Mouse (Mus musculus) kidney, postnatal 0 days (tissue): ENCODE results near the gene Gimap4. TPM values are rescaled to one million over a fixed set of nuclear protein-coding genes. Genes with fewer than 3 reads are reported as not detected.

ENCODE experiments used
- ATAC-seq: fragments of 200-750 bp; cut with Nextera tagmentation; replicated peaks from 2 replicates; pipeline ENCODE4 v1.8.0; 2017; ENCODE audit warnings: low read depth, moderate number of reproducible peaks, moderate TSS enrichment, moderate library complexity; ENCODE audit not compliant: low FRiP score
- DNase-seq: peaks from one replicate; pipeline ENCODE4 v3.0.0-alpha.2; 2016; ENCODE audit warnings: low spot score
- H3K27ac ChIP-seq: fragments of 300-500 bp; sonication (generic); 2 replicates; pipeline ENCODE4 v1.5.1; 2014; ENCODE audit warnings: mild to moderate bottlenecking
- H3K27me3 ChIP-seq: fragments of 300-500 bp; sonication (generic); 2 replicates; pipeline ENCODE4 v1.6.1; 2014; ENCODE audit warnings: low read length, mixed read lengths; ENCODE audit not compliant: insufficient read depth
- H3K36me3 ChIP-seq: fragments of 300-500 bp; sonication (generic); 2 replicates; pipeline ENCODE4 v1.6.1; 2014; ENCODE audit warnings: low read length, mixed read lengths; ENCODE audit not compliant: insufficient read depth
- H3K4me1 ChIP-seq: fragments of 300-500 bp; sonication (generic); replicated peaks from 2 replicates; pipeline ENCODE4 v1.6.1; 2014; ENCODE audit warnings: antibody characterized with exemption, low read length, mixed read lengths; ENCODE audit not compliant: insufficient read depth
- H3K4me2 ChIP-seq: fragments of 300-500 bp; sonication (generic); 2 replicates; pipeline ENCODE4 v1.6.1; 2014; ENCODE audit warnings: mild to moderate bottlenecking, low read length, moderate library complexity, mixed read lengths
- H3K4me3 ChIP-seq: fragments of 300-500 bp; sonication (generic); replicated peaks from 2 replicates; pipeline ENCODE4 v1.5.1; 2014; ENCODE audit warnings: low read depth, low read length
- H3K9ac ChIP-seq: fragments of 300-500 bp; sonication (generic); 2 replicates; pipeline ENCODE4 v1.6.1; 2014; ENCODE audit warnings: low read depth, low read length
- H3K9me3 ChIP-seq: fragments of 300-500 bp; sonication (generic); replicated peaks from 2 replicates; pipeline ENCODE4 v1.6.1; 2016; ENCODE audit warnings: low read length, inconsistent platforms, mixed read lengths
- CTCF ChIP-seq: IDR thresholded peaks from 2 replicates; pipeline ENCODE4 v1.5.1; 2016; ENCODE audit warnings: antibody characterized with exemption, low read depth, mild to moderate bottlenecking, moderate library complexity
- WGBS: fragments of 180-500 bp; shearing (Covaris S2); extraction: QIAGEN DNeasy Blood & Tissue Kit; methylation state at CpG from one replicate; pipeline ENCODE4 v1.1.7; 2014; 5-methylcytosine and 5-hydroxymethylcytosine counted together
- polyA plus RNA-seq: library from polyadenylated mRNA; unstranded; fragments of >200 nt; fragmentation: Nextera tagmentation; extraction: Ambion mirVana; gene quantifications from 2 replicates; pipeline ENCODE4 v1.2.1, GENCODE M21; 2015

Gene Gimap4
- polyA plus RNA-seq, 1 experiment from 2014 or later = 71.3 TPM

DNA sequence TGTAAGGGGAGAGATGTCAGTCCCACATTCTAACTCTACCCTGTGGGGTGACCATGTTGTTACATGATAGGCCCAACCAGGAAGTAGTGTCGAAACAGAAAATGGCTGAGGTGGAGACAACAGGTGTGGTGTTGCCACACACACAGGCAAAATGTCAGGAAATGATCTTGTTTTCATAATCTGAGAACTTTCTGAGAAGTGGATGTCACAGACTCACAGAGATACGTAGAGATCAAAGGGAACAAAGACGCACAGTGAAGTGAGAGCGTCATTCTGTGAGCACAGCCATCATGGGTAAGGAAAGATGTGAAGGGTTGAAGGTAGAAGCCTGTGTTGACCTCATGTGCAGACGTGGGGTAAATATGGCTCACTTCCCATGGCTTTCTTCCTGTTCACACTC, 43.4 kb downstream of the Gimap4 start:
- no peak for ATAC-seq
- no peak overlapping the region for H3K4me3 ChIP-seq
- 91% methylated on average over 5 of the region's 5 CpGs for WGBS

DNA sequence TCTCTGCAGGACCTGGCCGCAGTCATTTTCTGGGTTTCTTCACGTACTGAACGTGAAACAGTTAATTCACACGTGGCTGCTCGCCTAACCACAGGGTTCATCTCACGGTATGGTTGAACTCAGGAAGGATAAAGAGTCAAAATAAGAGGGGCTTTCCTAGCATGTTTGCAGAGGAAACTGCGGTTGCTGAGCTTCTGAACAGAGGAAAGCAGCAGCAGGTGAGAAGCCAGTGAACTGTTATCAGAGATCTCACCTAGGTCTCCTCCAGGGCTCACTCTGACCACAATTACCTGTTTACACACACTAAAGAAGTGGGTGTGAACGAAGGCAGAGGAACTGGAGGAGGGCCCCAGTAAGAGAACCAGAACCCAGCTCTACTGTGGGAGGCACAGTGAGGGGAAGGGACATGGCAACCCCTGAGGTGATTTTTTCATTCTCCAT, 48.5 kb downstream of the Gimap4 start:
- 42% methylated on average over 8 of the region's 8 CpGs for WGBS
- H3K27me3 ChIP-seq = no peaks in the 10 kb centered on the region
- DNase-seq = no peak
- TF ChIP-seq CTCF = no peak
- H3K9me3 ChIP-seq = no peaks in the 10 kb centered on the region
- H3K36me3 ChIP-seq = no peaks in the 10 kb centered on the region
- H3K27ac ChIP-seq = no peak overlapping the region
- H3K9ac ChIP-seq = no peak overlapping the region
- no peak overlapping the region for H3K4me3 ChIP-seq
- no peaks in the 10 kb centered on the region for H3K4me1 ChIP-seq
- H3K4me2 ChIP-seq = no peak overlapping the region
- no peak for ATAC-seq

More for the DNA sequence above, 43.4 kb downstream of the Gimap4 start:
- Histone ChIP-seq H3K4me1 (no peaks in the 10 kb centered on the region), H3K9ac (no peak overlapping the region), H3K27me3 (no peaks in the 10 kb centered on the region), H3K36me3 (no peaks in the 10 kb centered on the region), H3K27ac (no peak overlapping the region), H3K9me3 (no peaks in the 10 kb centered on the region), H3K4me2 (no peak overlapping the region)
- no peak for DNase-seq
- no peak for TF ChIP-seq CTCF

GRCm38 (mm10) chr6:48733660-48734059, 49.3 kb downstream of the Gimap4 start:
- no peak for ATAC-seq
- Histone ChIP-seq H3K36me3 (no peaks in the 10 kb centered on the region), H3K27me3 (no peaks in the 10 kb centered on the region), H3K4me3 (no peak overlapping the region), H3K27ac (no peak overlapping the region), H3K9me3 (no peaks in the 10 kb centered on the region), H3K9ac (no peak overlapping the region), H3K4me1 (no peaks in the 10 kb centered on the region), H3K4me2 (no peak overlapping the region)
- 94% methylated on average over 1 of the region's 1 CpGs for WGBS
- DNase-seq = no peak
- no peak for TF ChIP-seq CTCF

- H3K4me3 ChIP-seq = no peak overlapping the region
- 83% methylated on average over 2 of the region's 2 CpGs for WGBS
- ATAC-seq (no peak), DNase-seq (no peak)
- no peak for TF ChIP-seq CTCF
- H3K4me1 ChIP-seq = no peaks in the 10 kb centered on the region; the same call in 1 of the 2 replicates
- H3K9ac ChIP-seq = no peak overlapping the region
- no peaks in the 10 kb centered on the region for H3K27me3 ChIP-seq
- no peak overlapping the region for H3K4me2 ChIP-seq
- H3K36me3 ChIP-seq = no peaks in the 10 kb centered on the region
- no peak overlapping the region for H3K27ac ChIP-seq
- no peaks in the 10 kb centered on the region for H3K9me3 ChIP-seq
Observed at GRCm38 (mm10) chr6:48737053-48737452, 52.7 kb downstream of the Gimap4 start.

DNA sequence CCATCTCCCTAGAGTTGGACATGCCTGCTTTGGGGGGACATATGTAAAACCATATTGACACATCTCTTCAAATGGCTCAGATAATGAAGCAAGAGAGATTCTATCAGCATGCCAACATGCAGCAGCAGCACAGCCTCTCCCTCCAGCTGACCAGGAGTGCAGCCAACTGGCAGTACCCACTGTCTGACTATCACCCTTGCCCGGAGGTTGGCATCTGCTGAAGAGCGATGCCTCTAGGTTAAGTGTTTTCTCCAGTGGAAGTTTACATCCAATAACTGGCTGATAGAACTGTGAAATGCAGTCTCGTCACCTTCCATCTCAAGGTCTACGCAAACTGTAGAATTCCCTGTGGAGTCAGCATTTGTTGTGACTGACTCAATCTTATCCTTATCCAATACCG, 53.3 kb downstream of the Gimap4 start:
- no peak overlapping the region for H3K9ac ChIP-seq
- TF ChIP-seq CTCF = no peak
- H3K4me1 ChIP-seq = no peaks in the 10 kb centered on the region; the same call in 1 of the 2 replicates
- 94% methylated on average over 5 of the region's 5 CpGs for WGBS
- H3K9me3 ChIP-seq = no peaks in the 10 kb centered on the region
- no peaks in the 10 kb centered on the region for H3K27me3 ChIP-seq
- H3K4me3 ChIP-seq = no peak overlapping the region
- no peak overlapping the region for H3K27ac ChIP-seq
- DNase-seq (no peak), ATAC-seq (no peak)
- H3K36me3 ChIP-seq = no peaks in the 10 kb centered on the region
- H3K4me2 ChIP-seq = no peak overlapping the region

GRCm38 (mm10) chr6:48738961-48739779, 54.8 kb downstream of the Gimap4 start, which contains the start of gene Gimap1:
Gimap1 (plus strand) TSS chr6:48739054.
- Histone ChIP-seq H3K9me3 (no peaks in the 10 kb centered on the region), H3K27ac (peak within 1 kb of the TSS; percentile 43), H3K27me3 (no peaks in the 10 kb centered on the region), H3K4me1 (peaks cover 4% of the 10 kb centered on the region; the same call in 1 of the 2 replicates), H3K9ac (0 out of 2 replicates have a peak within 1 kb of the TSS, but pooled peaks have one; percentile 10), H3K36me3 (no peaks in the 10 kb centered on the region), H3K4me3 (peak within 1 kb of the TSS; percentile 8), H3K4me2 (peak within 1 kb of the TSS; percentile 41)
- WGBS = 71% methylated on average over 15 of the region's 15 CpGs
- no peak for TF ChIP-seq CTCF
- DNase-seq = peak; percentile 21
- ATAC-seq = no peak
